Mouse (Mus musculus) midbrain, embryonic 10.5 days (tissue): ENCODE results near the gene Cnpy3. TPM values are rescaled to one million over a fixed set of nuclear protein-coding genes. Genes with fewer than 3 reads are reported as not detected.
A peak's percentile ranks its signal among the peaks of the same experiment; 100 is the strongest.

ENCODE experiments used
- DNase-seq: peaks from one replicate; pipeline ENCODE4 v3.0.0-alpha.2; 2017; ENCODE audit warnings: low spot score
- H3K27ac ChIP-seq: fragments of 300-500 bp; sonication (generic); replicated peaks from 2 replicates; pipeline ENCODE4 v1.5.1; 2016; ENCODE audit warnings: mild to moderate bottlenecking
- H3K27me3 ChIP-seq: fragments of 300-500 bp; sonication (generic); 2 replicates; pipeline ENCODE4 v1.6.1; 2016; ENCODE audit warnings: low read depth, mild to moderate bottlenecking; ENCODE audit not compliant: poor library complexity, severe bottlenecking
- H3K36me3 ChIP-seq: fragments of 300-500 bp; sonication (generic); 2 replicates; pipeline ENCODE4 v1.6.1; 2016; ENCODE audit warnings: mild to moderate bottlenecking, moderate library complexity
- H3K4me1 ChIP-seq: fragments of 300-500 bp; sonication (generic); 2 replicates; pipeline ENCODE4 v1.6.1; 2016
- H3K4me3 ChIP-seq: fragments of 300-500 bp; sonication (generic); 2 replicates; pipeline ENCODE4 v1.5.1; 2016; ENCODE audit warnings: mild to moderate bottlenecking, moderate library complexity
- H3K9me3 ChIP-seq: fragments of 300-500 bp; sonication (generic); replicated peaks from 2 replicates; pipeline ENCODE4 v1.6.1; 2016; ENCODE audit warnings: mild to moderate bottlenecking
- WGBS: fragments of 180-500 bp; shearing (Covaris S2); methylation state at CpG from one replicate; pipeline ENCODE4 v1.1.7; 2016; 5-methylcytosine and 5-hydroxymethylcytosine counted together
- polyA plus RNA-seq: library from polyadenylated mRNA; unstranded; fragments of >200 nt; fragmentation: Nextera tagmentation; extraction: Ambion mirVana; gene quantifications from 2 replicates; pipeline ENCODE4 v1.2.1, GENCODE M21; 2016

Gene Cnpy3
- polyA plus RNA-seq, 1 experiment from 2014 or later = 75.0 TPM

DNA sequence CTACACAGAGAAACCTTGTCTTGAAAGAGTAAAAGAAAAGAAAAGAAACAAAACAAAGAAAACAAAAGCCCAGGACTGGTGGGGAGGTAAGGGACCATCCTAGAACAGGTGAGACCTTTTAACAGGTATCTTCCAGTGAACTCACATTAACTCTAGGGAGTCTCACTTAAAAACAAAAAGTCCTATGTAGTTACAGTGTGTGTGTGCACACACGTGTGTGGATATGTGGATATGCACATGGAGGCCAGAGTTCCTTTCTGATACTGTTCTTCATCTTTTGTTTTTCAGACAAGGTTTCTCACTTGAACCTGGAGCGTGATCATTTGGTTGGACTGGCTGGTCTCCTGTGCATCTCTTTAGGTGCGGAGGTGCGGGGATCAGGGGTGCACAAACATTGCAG is 1.4 kb downstream of the Cnpy3 start:
- WGBS = 97% methylated on average over 4 of the region's 4 CpGs
- Histone ChIP-seq H3K36me3 (peaks cover 35% of the 10 kb centered on the region), H3K9me3 (no peaks in the 10 kb centered on the region), H3K4me3 (peak overlapping the region; percentile 71), H3K27ac (peak overlapping the region; percentile 87; the same call in 1 of the 2 replicates), H3K27me3 (no peaks in the 10 kb centered on the region), H3K4me1 (peaks cover 20% of the 10 kb centered on the region)
- no peak for DNase-seq

DNA sequence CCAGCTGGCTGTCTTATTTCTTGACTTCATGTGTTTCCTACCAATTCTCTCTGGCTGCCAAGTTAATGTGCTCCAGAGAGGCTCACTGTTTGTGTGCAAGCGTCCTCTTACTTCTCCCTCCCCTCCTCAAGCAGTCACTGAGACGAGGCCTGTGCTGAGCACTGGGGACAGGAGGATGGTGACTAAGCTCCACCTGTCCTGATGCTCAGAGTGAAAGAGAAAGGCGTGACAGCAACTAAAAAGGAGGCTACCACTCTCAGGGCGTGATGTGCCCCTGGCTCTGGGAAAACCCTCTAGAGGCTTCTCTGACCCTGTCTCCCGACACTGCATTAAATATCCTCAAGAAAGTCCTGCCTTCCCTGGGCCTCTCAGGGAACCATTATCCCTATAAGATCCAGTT is 2.7 kb downstream of the Cnpy3 start:
- Histone ChIP-seq H3K27ac (no peak overlapping the region), H3K4me3 (no peak overlapping the region), H3K9me3 (no peaks in the 10 kb centered on the region), H3K4me1 (peaks cover 20% of the 10 kb centered on the region), H3K27me3 (no peaks in the 10 kb centered on the region), H3K36me3 (peaks cover 48% of the 10 kb centered on the region)
- no peak for DNase-seq
- WGBS = 95% methylated on average over 5 of the region's 5 CpGs

DNA sequence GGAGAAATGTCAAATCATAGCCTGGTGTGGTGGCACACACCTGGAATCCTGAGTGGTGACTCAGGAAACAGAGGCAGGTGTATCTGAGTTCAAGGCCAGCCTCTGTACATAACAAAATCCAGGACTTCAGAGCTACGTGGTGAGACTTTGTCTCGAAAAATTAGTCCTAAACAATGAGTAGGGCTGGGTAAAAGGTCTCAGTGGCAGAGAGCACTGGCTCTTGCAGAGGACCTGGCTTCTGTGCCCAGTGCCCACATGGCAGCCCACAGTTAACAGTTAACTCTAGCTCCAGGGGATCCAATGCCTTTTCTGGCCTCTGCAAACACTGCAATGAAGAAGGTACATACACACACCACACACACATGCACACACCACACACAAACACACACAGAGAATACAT is 4.2 kb downstream of the Cnpy3 start:
- 97% methylated on average over 2 of the region's 2 CpGs for WGBS
- no peak for DNase-seq
- no peaks in the 10 kb centered on the region for H3K27me3 ChIP-seq
- no peak overlapping the region for H3K27ac ChIP-seq
- no peak overlapping the region for H3K4me3 ChIP-seq
- H3K9me3 ChIP-seq = no peaks in the 10 kb centered on the region
- H3K36me3 ChIP-seq = peaks cover 63% of the 10 kb centered on the region
- peaks cover 20% of the 10 kb centered on the region for H3K4me1 ChIP-seq

DNA sequence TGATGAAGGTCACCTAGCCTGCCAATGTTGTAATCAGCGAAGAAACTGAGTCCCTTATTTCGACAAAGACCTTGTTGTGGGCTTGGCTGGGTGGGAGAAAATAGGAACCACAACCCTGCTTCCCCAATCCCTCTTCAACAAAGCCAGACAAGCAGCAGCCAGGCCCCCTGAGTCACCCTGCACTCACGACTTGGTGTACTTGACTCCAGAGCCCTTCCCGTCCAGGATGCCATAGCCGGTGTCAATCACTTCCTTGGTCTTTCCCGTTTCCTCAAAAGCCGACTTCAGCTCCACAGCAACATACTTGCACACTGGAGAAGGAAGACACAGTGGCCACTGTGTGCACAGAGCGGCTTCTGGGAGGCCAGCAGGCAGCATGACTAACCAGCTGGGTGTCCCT is 4.8 kb downstream of the Cnpy3 start:
- Histone ChIP-seq H3K36me3 (peaks cover 69% of the 10 kb centered on the region), H3K27me3 (no peaks in the 10 kb centered on the region), H3K4me1 (peaks cover 14% of the 10 kb centered on the region), H3K27ac (no peak overlapping the region), H3K9me3 (no peaks in the 10 kb centered on the region), H3K4me3 (no peak overlapping the region)
- 88% methylated on average over 8 of the region's 8 CpGs for WGBS
- DNase-seq = no peak

DNA sequence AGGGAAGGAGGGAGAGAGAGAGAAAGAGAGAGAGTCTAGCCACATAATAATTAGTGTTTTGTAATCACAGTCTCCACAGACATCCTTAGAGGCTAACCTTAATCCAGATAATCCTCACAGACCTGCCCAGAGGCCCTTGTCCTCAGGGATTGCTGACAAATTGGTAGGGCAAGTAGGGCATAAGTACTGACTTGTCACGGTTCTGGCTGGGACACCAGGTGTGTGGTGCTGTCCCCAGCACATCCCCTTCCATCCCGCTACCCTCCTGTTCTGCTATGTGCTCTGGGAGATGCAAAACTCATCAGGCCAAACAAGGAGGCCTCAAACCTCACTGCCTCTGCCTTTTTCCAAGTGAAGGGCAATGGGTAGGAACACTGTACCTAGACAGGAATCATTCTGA is 6.5 kb downstream of the Cnpy3 start:
- Histone ChIP-seq H3K27me3 (no peaks in the 10 kb centered on the region), H3K4me1 (peaks cover under 1% of the 10 kb centered on the region; the same call in 1 of the 2 replicates), H3K36me3 (peaks cover 81% of the 10 kb centered on the region), H3K9me3 (no peaks in the 10 kb centered on the region), H3K27ac (no peak overlapping the region), H3K4me3 (no peak overlapping the region)
- no peak for DNase-seq
- 78% methylated on average over 2 of the region's 2 CpGs for WGBS

DNA sequence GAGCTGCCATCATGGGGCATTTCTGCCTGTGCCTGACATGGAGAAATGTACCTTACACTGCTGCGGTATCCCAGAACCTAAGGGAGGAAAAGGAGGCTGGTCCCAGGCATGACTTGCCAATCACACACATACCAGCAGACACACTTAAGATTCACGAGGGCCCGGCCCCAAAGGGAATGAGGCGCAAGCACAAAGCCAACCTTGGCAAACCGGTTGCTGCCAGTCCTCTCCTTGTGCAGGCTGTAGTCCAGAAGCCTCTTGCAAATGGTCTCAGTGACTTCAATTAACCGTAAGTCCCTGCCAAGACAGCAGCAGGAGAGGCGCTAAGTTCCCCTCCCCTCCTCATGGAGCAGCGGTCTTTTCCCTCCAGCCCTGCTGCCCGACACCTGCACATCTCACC is 9.0 kb downstream of the Cnpy3 start:
- Histone ChIP-seq H3K4me1 (no peaks in the 10 kb centered on the region), H3K36me3 (peaks cover 81% of the 10 kb centered on the region)

DNA sequence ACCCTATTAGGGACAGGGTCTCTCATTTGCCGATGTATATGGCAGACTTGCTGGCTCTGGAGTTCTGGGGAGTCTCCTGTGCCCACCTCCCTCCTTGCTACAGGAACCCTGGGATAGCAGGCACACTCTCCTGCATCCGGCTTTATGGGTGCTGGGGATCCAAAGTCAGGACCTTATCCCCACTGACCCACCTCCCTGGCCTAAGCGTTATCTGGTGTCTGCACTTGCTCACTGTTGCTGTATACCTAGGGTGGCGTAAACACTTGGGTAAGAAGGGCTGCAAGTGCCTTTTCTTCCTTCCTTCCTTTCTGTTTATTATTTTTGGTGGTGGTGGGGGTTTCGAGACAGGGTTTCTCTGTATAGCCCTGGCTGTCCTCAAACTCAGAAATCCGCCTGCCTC is 10.7 kb downstream of the Cnpy3 start:
- no peak overlapping the region for H3K27ac ChIP-seq
- WGBS = 86% methylated on average over 6 of the region's 6 CpGs
- peaks cover 79% of the 10 kb centered on the region for H3K36me3 ChIP-seq
- DNase-seq = no peak
- H3K27me3 ChIP-seq = no peaks in the 10 kb centered on the region
- no peaks in the 10 kb centered on the region for H3K9me3 ChIP-seq
- no peaks in the 10 kb centered on the region for H3K4me1 ChIP-seq
- H3K4me3 ChIP-seq = no peak overlapping the region

More for the DNA sequence above, 9.0 kb downstream of the Cnpy3 start:
- Histone ChIP-seq H3K9me3 (no peaks in the 10 kb centered on the region), H3K4me3 (no peak overlapping the region), H3K27me3 (no peaks in the 10 kb centered on the region), H3K27ac (no peak overlapping the region)
- DNase-seq = no peak
- WGBS = 92% methylated on average over 9 of the region's 9 CpGs

DNA sequence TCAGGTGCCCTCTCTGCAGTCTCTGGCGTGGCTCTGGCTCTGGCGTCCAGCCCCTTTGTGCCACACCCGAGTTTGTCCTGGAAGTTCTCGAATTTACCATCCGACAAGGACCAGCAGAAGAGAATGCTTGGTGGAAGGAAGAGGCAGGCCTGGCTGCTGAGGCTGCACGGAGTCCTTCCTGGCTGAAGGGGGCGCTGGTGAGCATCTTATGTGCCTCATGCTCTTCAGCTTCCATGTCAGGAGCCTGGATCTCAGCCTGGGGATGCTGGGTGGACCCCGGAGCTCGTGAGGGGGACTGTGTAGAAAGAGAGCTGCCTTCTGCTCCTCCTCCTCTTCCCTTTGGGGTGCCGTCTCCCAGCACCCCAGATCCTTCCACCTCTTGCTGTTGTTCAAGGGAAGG is 15.9 kb downstream of the Cnpy3 start:
- no peaks in the 10 kb centered on the region for H3K4me1 ChIP-seq
- no peak overlapping the region; the same call in 1 of the 2 replicates for H3K4me3 ChIP-seq
- WGBS = 56% methylated on average over 9 of the region's 10 CpGs
- no peaks in the 10 kb centered on the region for H3K9me3 ChIP-seq
- no peak overlapping the region for H3K27ac ChIP-seq
- H3K36me3 ChIP-seq = peaks cover 56% of the 10 kb centered on the region
- DNase-seq = peak; percentile 38
- no peaks in the 10 kb centered on the region for H3K27me3 ChIP-seq

DNA sequence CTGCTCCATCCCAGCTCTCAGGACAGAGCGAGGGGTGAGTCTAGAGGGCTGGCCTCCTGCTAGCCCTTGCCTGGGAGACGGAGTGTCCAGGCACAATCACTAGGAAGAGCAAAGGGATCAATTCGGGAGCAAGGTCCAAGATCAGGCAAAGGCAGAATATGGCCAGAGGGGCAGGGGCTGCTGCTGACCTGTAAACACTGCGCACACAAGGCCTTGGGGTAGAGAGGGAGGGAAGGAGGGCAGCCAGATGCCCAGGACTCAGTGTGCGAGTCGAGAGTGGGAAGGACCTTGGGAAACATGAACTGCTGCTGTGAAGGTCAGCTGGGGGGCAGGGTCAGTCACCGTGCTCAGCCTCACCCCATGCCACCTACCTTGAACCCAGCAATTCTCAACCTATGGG is 16.7 kb downstream of the Cnpy3 start:
- no peaks in the 10 kb centered on the region for H3K9me3 ChIP-seq
- DNase-seq = no peak
- no peaks in the 10 kb centered on the region for H3K4me1 ChIP-seq
- H3K27me3 ChIP-seq = peaks cover 3% of the 10 kb centered on the region; the same call in 1 of the 2 replicates
- peaks cover 54% of the 10 kb centered on the region for H3K36me3 ChIP-seq
- WGBS = 85% methylated on average over 7 of the region's 7 CpGs
- no peak overlapping the region for H3K27ac ChIP-seq
- H3K4me3 ChIP-seq = no peak overlapping the region

DNA sequence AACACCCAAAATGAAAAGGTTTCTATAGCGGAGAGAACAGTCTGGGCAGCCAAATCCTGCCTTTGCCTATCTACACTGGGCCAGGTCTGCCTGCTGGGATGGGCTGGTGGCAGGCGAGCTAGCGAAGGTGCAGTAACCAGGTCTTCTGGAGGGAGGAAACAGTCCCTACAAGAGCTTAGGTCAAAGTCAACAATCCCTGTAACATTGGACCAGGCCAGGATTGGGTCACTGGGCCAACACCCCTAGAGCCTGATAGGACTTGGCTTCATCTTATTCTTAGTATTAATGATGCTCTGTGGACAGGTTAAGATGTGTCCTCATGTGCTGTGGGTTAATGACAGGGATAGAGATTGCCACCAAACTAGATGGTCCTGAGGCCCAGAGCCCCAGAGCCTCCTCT is 18.0 kb downstream of the Cnpy3 start:
- Histone ChIP-seq H3K36me3 (peaks cover 49% of the 10 kb centered on the region), H3K9me3 (no peaks in the 10 kb centered on the region), H3K4me3 (no peak overlapping the region), H3K27me3 (peaks cover 15% of the 10 kb centered on the region), H3K4me1 (peaks cover 1% of the 10 kb centered on the region), H3K27ac (no peak overlapping the region)
- WGBS = 94% methylated on average over 3 of the region's 3 CpGs
- DNase-seq = no peak

DNA sequence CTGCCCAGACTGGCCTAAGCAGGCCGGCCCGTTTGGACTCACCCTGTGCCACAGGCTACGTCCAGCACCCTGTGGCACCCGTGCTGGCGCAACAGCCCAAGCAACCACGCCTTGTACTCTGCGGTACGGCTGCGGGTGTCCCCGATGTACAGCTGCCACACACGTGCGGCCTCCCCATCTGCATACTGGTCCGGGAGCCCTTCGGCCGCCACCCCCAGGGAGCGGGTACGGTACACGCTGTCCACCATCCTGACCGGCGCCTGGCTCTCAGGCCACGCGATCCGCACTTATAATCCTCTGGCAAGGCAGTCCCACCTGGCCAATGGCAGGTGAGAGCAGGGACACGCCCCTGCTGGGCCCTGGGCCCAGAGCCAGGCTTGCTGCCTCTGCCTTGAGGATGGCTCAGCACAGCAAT is 23.1 kb downstream of the Cnpy3 start, which contains the start of gene Gnmt:
Gnmt (minus strand) TSS at position 265 of the 415 bp plus-strand sequence.
- H3K4me1 ChIP-seq = peaks cover 11% of the 10 kb centered on the region
- H3K27ac ChIP-seq = no peak within 1 kb of the TSS
- DNase-seq = no peak
- peaks cover 28% of the 10 kb centered on the region for H3K27me3 ChIP-seq
- WGBS = 18% methylated on average over 24 of the region's 24 CpGs
- no peak within 1 kb of the TSS for H3K4me3 ChIP-seq
- H3K36me3 ChIP-seq = peaks cover 28% of the 10 kb centered on the region
- no peaks in the 10 kb centered on the region for H3K9me3 ChIP-seq

DNA sequence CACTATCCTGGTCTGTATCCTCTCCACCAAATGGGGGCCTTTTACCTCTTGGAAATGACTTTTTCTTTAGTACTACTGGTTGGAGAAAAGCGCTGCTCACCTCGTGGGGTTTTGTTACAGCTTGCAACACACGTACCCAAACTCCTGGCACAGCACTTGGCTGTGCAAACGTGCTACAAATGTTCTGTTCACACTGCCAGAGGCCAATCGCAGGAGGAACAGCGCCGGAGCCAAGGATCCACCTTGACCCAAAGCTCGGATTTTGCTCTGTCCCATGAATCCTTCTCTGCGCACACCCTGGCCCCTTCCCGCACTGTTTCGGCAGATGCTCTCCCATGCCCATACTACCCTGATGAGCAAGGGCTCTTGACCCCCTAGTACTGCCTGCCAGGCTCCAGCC is 23.5 kb downstream of the Cnpy3 start:
- no peak overlapping the region for H3K27ac ChIP-seq

DNA sequence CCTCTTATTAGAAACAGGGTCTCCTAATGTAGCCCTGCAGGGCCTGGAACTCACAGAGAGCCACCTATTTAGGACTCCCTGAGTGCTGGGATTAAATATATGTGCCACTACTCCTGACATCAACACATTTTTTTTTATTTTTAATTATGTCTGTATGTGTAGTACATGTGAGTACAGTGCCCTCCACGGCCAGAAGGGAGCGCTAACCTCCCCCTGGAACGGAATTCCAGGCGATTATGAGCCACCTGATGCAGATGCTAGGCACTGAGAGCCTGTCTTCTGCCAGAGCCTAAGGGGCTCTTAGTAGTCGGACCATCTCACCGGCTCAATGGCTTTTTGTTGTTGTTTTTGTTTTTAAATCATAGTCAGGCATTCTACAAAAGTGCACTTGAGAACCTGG is 24.0 kb downstream of the Cnpy3 start:
- Histone ChIP-seq H3K27me3 (peaks cover 28% of the 10 kb centered on the region), H3K4me3 (no peak overlapping the region), H3K27ac (no peak overlapping the region), H3K4me1 (peaks cover 11% of the 10 kb centered on the region), H3K9me3 (no peaks in the 10 kb centered on the region), H3K36me3 (peaks cover 32% of the 10 kb centered on the region)
- 39% methylated on average over 6 of the region's 6 CpGs for WGBS
- no peak for DNase-seq

More for the DNA sequence above, 23.5 kb downstream of the Cnpy3 start:
- Histone ChIP-seq H3K9me3 (no peaks in the 10 kb centered on the region), H3K4me3 (no peak overlapping the region), H3K36me3 (peaks cover 28% of the 10 kb centered on the region), H3K4me1 (peaks cover 11% of the 10 kb centered on the region), H3K27me3 (peaks cover 28% of the 10 kb centered on the region)
- 50% methylated on average over 11 of the region's 11 CpGs for WGBS
- no peak for DNase-seq

DNA sequence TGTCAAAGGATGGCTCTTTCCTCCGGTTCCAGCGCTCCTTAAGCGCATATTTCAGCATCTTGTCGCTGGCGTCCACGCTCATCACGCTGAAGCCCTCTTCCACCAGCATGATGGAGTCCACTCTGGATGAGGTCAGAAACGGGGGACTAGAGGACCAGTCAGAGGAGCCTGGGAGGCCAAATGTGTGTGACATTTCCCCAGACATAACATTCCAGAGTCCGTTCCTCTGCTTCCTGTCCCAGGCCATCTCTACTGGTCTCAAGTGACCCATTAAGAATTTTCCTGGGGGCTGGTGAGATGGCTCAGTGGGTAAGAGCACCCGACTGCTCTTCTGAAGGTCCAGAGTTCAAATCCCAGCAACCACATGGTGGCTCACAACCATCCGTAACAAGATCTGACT is 24.7 kb downstream of the Cnpy3 start:
- Histone ChIP-seq H3K9me3 (no peaks in the 10 kb centered on the region), H3K4me1 (peaks cover 11% of the 10 kb centered on the region), H3K4me3 (no peak overlapping the region), H3K27ac (no peak overlapping the region), H3K36me3 (peaks cover 39% of the 10 kb centered on the region), H3K27me3 (peaks cover 28% of the 10 kb centered on the region)
- 92% methylated on average over 11 of the region's 11 CpGs for WGBS
- no peak for DNase-seq
